In the genomic region with DNA sequence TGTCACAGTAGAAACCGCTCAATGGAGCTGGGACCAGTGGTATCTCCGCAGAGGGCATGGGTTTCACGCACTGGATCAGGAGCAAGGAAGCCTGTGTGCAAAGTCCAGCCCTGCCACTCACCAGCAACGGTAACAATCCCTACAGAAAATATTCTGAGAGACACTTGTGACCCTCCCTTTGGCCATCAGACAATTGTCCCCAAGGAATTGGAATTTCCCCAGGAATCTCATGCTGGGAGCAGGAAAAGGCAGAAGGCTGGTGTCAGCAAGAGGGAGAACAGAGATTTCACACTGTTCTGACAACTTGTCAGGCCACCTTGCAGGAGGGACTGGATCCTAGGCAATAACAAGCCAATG, we compare ENCODE assay signal across 9 mouse cellular contexts.
A peak's percentile ranks its signal among the peaks of the same experiment; 100 is the strongest.
DNase-seq lines count a peak whose midpoint lies in the region; ATAC-seq and TF ChIP-seq lines count a peak whose summit lies in the region.
"Had no signal": no experiment of that assay in that cellular context is flagged by ENCODE, and none has a peak within 500 bp of the region (broad histone marks: within the 10 kb centered on the region; RNA-seq: fewer than 3 reads in every experiment).

No protein-coding gene starts in this region.

- ATAC-seq in hindbrain, embryonic 15.5 days (ENCODE audit: low FRiP score, low read depth): no peak
- no peak for ATAC-seq in neural tube, embryonic 12.5 days (ENCODE audit: low FRiP score, low read depth)

- intact Hi-C loops in left cerebral cortex, postnatal 25 days (cut with DNase I): no loop called here

- no peaks in the 10 kb centered on the region for H3K36me3 ChIP-seq in hindbrain, embryonic 15.5 days
- no peaks in the 10 kb centered on the region for H3K36me3 ChIP-seq in neural tube, embryonic 12.5 days

- H3K9me3 ChIP-seq in hindbrain, embryonic 15.5 days: no peaks in the 10 kb centered on the region
- no peaks in the 10 kb centered on the region for H3K9me3 ChIP-seq in neural tube, embryonic 12.5 days

- no peak overlapping the region for H3K4me3 ChIP-seq in layer of hippocampus, adult 2 months
- H3K4me3 ChIP-seq in hindbrain, embryonic 15.5 days: no peak overlapping the region
- H3K4me3 ChIP-seq in neural tube, embryonic 12.5 days: no peak overlapping the region

- no peaks in the 10 kb centered on the region for H3K27me3 ChIP-seq in hindbrain, embryonic 15.5 days
- H3K27me3 ChIP-seq in neural tube, embryonic 12.5 days (replicated peaks): no peaks in the 10 kb centered on the region

- H3K4me1 ChIP-seq in hindbrain, embryonic 15.5 days (replicated peaks): peaks cover 39% of the 10 kb centered on the region
- H3K4me1 ChIP-seq in neural tube, embryonic 12.5 days: peaks cover 62% of the 10 kb centered on the region

- peak; percentile 47 for DNase-seq in embryo, embryonic 10.5 days (ENCODE audit: low spot score)
- DNase-seq in embryo, embryonic 10 days (ENCODE audit: low spot score): no peak
- DNase-seq in layer of hippocampus, adult 2 months (ENCODE audit: low spot score in 2 of 2): no peak
- DNase-seq in layer of hippocampus, adult 9-10 months (ENCODE audit: low spot score): no peak
- DNase-seq in left cerebral cortex, postnatal 25 days (ENCODE audit: low spot score in 2 of 2): no peak
- DNase-seq in thymus, adult 18-20 months: no peak
- DNase-seq: lung, adult 2 months had no signal

- 8% methylated on average over 4 of the region's 4 CpGs for WGBS in hindbrain, embryonic 15.5 days
- 11% methylated on average over 4 of the region's 4 CpGs for whole genome bisulfite sequencing in neural tube, embryonic 12.5 days

- peak overlapping the region; percentile 12; the same call in 1 of the 2 replicates for H3K27ac ChIP-seq in layer of hippocampus, adult 2 months
- H3K27ac ChIP-seq in hindbrain, embryonic 15.5 days (replicated peaks): peak overlapping the region; percentile 35; the same call in 1 of the 2 replicates
- H3K27ac ChIP-seq in neural tube, embryonic 12.5 days: no peak overlapping the region

- H3K9ac ChIP-seq in hindbrain, embryonic 15.5 days: no peak overlapping the region
- 0 out of 2 replicates have a peak overlapping the region, but pooled peaks have one; percentile 21 for H3K9ac ChIP-seq in neural tube, embryonic 12.5 days

- no peak overlapping the region for H3K4me2 ChIP-seq in hindbrain, embryonic 15.5 days
- H3K4me2 ChIP-seq in neural tube, embryonic 12.5 days (replicated peaks): peak overlapping the region; percentile 47

- TF ChIP-seq CTCF in layer of hippocampus, adult 2 months (conservative IDR thresholded peaks at IDR 0.05): no peak
